In genomic region chr5:148159328-148159727, GRCm38 (mm10) we compare ENCODE assay signal across 17 mouse cellular contexts.
DNase-seq lines count a peak whose midpoint lies in the region; ATAC-seq and TF ChIP-seq lines count a peak whose summit lies in the region.
"Had no signal": no experiment of that assay in that cellular context is flagged by ENCODE, and none has a peak within 500 bp of the region (broad histone marks: within the 10 kb centered on the region; RNA-seq: fewer than 3 reads in every experiment).

No protein-coding gene starts in this region.

- H3K4me1 ChIP-seq in forebrain, postnatal 0 days (ENCODE audit: insufficient read depth) = no peaks in the 10 kb centered on the region
- 0 out of 2 replicates have a peak, but pooled peaks cover 6% of the 10 kb centered on the region for H3K4me1 ChIP-seq in forebrain, embryonic 12.5 days
- no peaks in the 10 kb centered on the region for H3K4me1 ChIP-seq in lung, embryonic 14.5 days (ENCODE audit: insufficient read depth)
- H3K4me1 ChIP-seq in lung, adult 2 months (ENCODE audit: control insufficient read depth, insufficient read depth, low read length) = no peaks in the 10 kb centered on the region
- 0 out of 2 replicates have a peak, but pooled peaks cover 4% of the 10 kb centered on the region for H3K4me1 ChIP-seq in lung, embryonic 16.5 days (replicated peaks; ENCODE audit: control insufficient read depth, insufficient read depth, low read length)
- H3K4me1 ChIP-seq: liver, embryonic 12.5 days; stomach, embryonic 15.5 days had no signal

- no peaks in the 10 kb centered on the region for H3K9me3 ChIP-seq in forebrain, postnatal 0 days (ENCODE audit: low read length)
- no peaks in the 10 kb centered on the region for H3K9me3 ChIP-seq in forebrain, embryonic 12.5 days
- no peaks in the 10 kb centered on the region for H3K9me3 ChIP-seq in lung, embryonic 14.5 days (ENCODE audit: low read depth, low read length)
- no peaks in the 10 kb centered on the region for H3K9me3 ChIP-seq in lung, embryonic 16.5 days (ENCODE audit: control insufficient read depth, low read length)
- H3K9me3 ChIP-seq: stomach, embryonic 15.5 days had no signal

- TF ChIP-seq POLR2A in lung, adult 2 months (IDR thresholded peaks at IDR 0.05; ENCODE audit: borderline replicate concordance, extremely low read depth, low read depth, low read length) = no peak

- intact Hi-C loops in left cerebral cortex, postnatal 14 days (cut with DNase I) = no loop called here

- H3K9ac ChIP-seq in forebrain, postnatal 0 days = no peak overlapping the region
- no peak overlapping the region for H3K9ac ChIP-seq in forebrain, embryonic 12.5 days
- H3K9ac ChIP-seq in lung, embryonic 14.5 days = no peak overlapping the region
- no peak overlapping the region for H3K9ac ChIP-seq in lung, embryonic 16.5 days (ENCODE audit: low read length)
- H3K9ac ChIP-seq: liver, embryonic 12.5 days; stomach, embryonic 15.5 days had no signal

- H3K4me3 ChIP-seq in forebrain, postnatal 0 days (ENCODE audit: low read depth, low read length) = no peak overlapping the region
- no peak overlapping the region for H3K4me3 ChIP-seq in forebrain, embryonic 12.5 days (replicated peaks)
- H3K4me3 ChIP-seq in lung, embryonic 14.5 days (ENCODE audit: low read depth, low read length) = no peak overlapping the region
- no peak overlapping the region for H3K4me3 ChIP-seq in lung, adult 2 months (replicated peaks; ENCODE audit: extremely low read depth, low read depth, low read length)
- no peak overlapping the region for H3K4me3 ChIP-seq in lung, embryonic 16.5 days (ENCODE audit: low read length)
- H3K4me3 ChIP-seq: gastrocnemius, adult 2 months; liver, embryonic 12.5 days; stomach, embryonic 15.5 days had no signal

- TF ChIP-seq CTCF in forebrain, postnatal 0 days (IDR thresholded peaks at IDR 0.05; ENCODE audit: low read depth) = no peak
- TF ChIP-seq CTCF in lung, embryonic 14.5 days (IDR thresholded peaks at IDR 0.05; ENCODE audit: low read depth) = no peak
- no peak for TF ChIP-seq CTCF in lung, adult 2 months (IDR thresholded peaks at IDR 0.05; ENCODE audit: insufficient read depth, low read length)

- no peaks in the 10 kb centered on the region for H3K36me3 ChIP-seq in forebrain, postnatal 0 days (ENCODE audit: insufficient read depth)
- no peaks in the 10 kb centered on the region for H3K36me3 ChIP-seq in forebrain, embryonic 12.5 days (replicated peaks)
- H3K36me3 ChIP-seq in lung, embryonic 14.5 days (ENCODE audit: insufficient read depth) = no peaks in the 10 kb centered on the region
- no peaks in the 10 kb centered on the region for H3K36me3 ChIP-seq in lung, embryonic 16.5 days (ENCODE audit: control insufficient read depth, insufficient read depth, low read length)
- H3K36me3 ChIP-seq: G1E; liver, embryonic 12.5 days; stomach, embryonic 15.5 days had no signal

- DNase-seq in forebrain, postnatal 0 days = no peak
- peak; percentile 79 for DNase-seq in lung, embryonic 14.5 days
- DNase-seq in lung, adult 2 months = no peak
- DNase-seq in embryo, embryonic 11 days = peak; percentile 20
- DNase-seq in left cerebral cortex, postnatal 14 days (ENCODE audit: low spot score in 2 of 2) = no peak
- DNase-seq in right cerebral cortex, postnatal 36 days (ENCODE audit: low spot score in 2 of 2) = no peak
- DNase-seq: cerebellum, adult 11-12 months; gastrocnemius, adult 2 months; heart, adult 18-20 months; kidney, postnatal 25 days; retina, postnatal 1 day had no signal

- WGBS in forebrain, postnatal 0 days = 56% methylated on average over 8 of the region's 8 CpGs
- 71% methylated on average over 8 of the region's 8 CpGs for WGBS in forebrain, embryonic 12.5 days
- WGBS in lung, embryonic 14.5 days = 42% methylated on average over 8 of the region's 8 CpGs
- 50% methylated on average over 8 of the region's 8 CpGs for WGBS in lung, adult 2 months
- WGBS in lung, embryonic 16.5 days = 27% methylated on average over 8 of the region's 8 CpGs

- no peak overlapping the region for H3K4me2 ChIP-seq in forebrain, postnatal 0 days (ENCODE audit: low read depth)
- H3K4me2 ChIP-seq in forebrain, embryonic 12.5 days = no peak overlapping the region
- no peak overlapping the region for H3K4me2 ChIP-seq in lung, embryonic 14.5 days
- no peak overlapping the region for H3K4me2 ChIP-seq in lung, embryonic 16.5 days (ENCODE audit: low read depth, low read length)
- H3K4me2 ChIP-seq: liver, embryonic 12.5 days; stomach, embryonic 15.5 days had no signal

- no peaks in the 10 kb centered on the region for H3K27me3 ChIP-seq in forebrain, postnatal 0 days (ENCODE audit: insufficient read depth, low read length)
- H3K27me3 ChIP-seq in forebrain, embryonic 12.5 days = no peaks in the 10 kb centered on the region
- no peaks in the 10 kb centered on the region for H3K27me3 ChIP-seq in lung, embryonic 14.5 days (ENCODE audit: insufficient read depth, low read length)
- H3K27me3 ChIP-seq in lung, embryonic 16.5 days (ENCODE audit: control insufficient read depth, insufficient read depth, low read depth, low read length) = no peaks in the 10 kb centered on the region
- H3K27me3 ChIP-seq: liver, embryonic 12.5 days; stomach, embryonic 15.5 days had no signal

- ATAC-seq in forebrain, postnatal 0 days = peak; percentile 47; the same call in 1 of the 2 replicates
- ATAC-seq in forebrain, embryonic 12.5 days (ENCODE audit: low FRiP score) = no peak
- peak; percentile 97 for ATAC-seq in lung, embryonic 14.5 days (ENCODE audit: insufficient read depth)
- ATAC-seq in lung, embryonic 16.5 days (ENCODE audit: low read depth) = peak; percentile 97
- ATAC-seq: forebrain, embryonic 14.5 days; liver, embryonic 12.5 days had no signal

- no peak overlapping the region for H3K27ac ChIP-seq in forebrain, postnatal 0 days (ENCODE audit: low read depth, low read length)
- H3K27ac ChIP-seq in forebrain, embryonic 12.5 days = no peak overlapping the region
- no peak overlapping the region for H3K27ac ChIP-seq in lung, embryonic 14.5 days (ENCODE audit: low read depth)
- H3K27ac ChIP-seq in lung, embryonic 16.5 days (ENCODE audit: low read length) = peak overlapping the region; percentile 31; the same call in 1 of the 2 replicates
- H3K27ac ChIP-seq: gastrocnemius, adult 2 months; liver, embryonic 12.5 days; stomach, embryonic 15.5 days had no signal

Comparison
In these comparisons a context has a peak if more than half of its experiments do, and no peak if none do; other contexts are left out.
1. DNase-seq: peak in lung, embryonic 14.5 days (single experiment) and embryo, embryonic 11 days (single experiment); none in forebrain, postnatal 0 days (single experiment), lung, adult 2 months (single experiment), left cerebral cortex, postnatal 14 days (0 of 2) and right cerebral cortex, postnatal 36 days (0 of 2).